Mouse (Mus musculus): ENCODE results near the gene Sptb.

Sptb gene

DNA sequence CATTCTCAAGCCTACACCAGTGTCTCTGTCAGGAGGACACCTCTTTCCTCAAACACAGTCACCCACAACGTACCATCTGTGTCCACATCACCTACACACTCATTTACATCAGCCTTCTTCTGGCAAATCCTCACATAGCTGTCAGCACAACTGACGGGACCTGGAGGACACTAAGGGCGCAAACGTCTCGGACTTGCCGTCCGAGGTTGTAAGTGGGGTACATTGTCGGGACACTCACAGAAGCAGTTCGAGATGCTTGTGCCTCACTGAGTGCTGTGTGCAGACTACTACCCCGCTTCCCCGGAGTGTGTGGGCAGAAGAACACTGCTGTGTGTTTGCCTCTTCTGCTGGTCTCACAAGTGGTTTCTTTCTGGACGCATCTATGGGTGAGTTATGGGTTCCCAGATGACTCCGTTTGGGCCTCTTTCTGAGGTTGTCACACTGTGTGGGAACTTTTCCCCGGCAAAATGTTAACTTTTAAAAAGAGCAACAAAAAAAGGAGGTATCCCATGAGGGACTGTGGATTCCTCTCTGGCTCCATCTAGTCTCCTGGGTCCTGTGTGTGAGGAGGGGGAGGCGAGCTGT is 164.5 kb downstream of the Sptb start:
- peak in 1 of 2 experiments; percentile 33 for DNase-seq (ENCODE audit: low spot score in 2 of 2)

DNA sequence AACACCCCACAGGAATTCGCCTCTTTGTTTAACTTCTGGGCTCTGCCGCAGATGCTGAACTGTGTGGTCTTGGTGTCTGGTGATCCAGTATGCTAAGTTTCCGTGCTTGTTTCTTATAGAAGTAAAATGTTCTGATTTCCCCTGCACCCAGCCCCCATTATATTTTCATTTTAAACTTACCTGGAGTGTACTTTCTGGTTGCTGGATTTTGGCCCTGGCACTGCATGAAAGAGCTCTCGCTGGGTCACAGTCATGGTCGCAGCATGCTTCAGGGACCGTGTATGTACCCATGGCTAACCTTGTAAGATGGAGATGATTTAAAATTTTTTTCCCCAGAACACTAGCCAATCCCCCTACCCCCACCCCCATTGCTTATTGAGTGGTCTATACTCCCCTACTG is 168.5 kb downstream of the Sptb start:
- DNase-seq (ENCODE audit: low spot score in 2 of 2): no peak

DNA sequence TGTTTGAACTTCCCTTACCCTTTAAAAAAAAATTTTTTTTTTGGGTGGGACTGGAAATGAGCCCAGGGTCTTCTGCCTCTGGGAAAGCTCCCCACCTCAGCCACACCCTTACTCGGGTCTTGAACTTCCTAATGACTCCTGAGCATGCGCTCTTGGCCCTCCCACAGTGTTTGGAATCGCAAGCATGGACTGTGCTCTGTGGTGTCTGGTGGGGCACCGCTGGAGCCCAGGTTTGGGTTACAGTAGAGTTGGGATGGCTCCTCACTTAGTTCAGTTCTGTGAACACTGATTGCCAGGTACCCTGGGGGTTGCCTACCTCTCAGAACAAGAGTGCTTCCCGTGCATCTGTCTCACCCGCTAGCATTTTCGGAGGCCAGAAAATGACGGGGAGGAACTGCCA is 168.9 kb downstream of the Sptb start:
- DNase-seq (ENCODE audit: low spot score in 2 of 2): no peak

DNA sequence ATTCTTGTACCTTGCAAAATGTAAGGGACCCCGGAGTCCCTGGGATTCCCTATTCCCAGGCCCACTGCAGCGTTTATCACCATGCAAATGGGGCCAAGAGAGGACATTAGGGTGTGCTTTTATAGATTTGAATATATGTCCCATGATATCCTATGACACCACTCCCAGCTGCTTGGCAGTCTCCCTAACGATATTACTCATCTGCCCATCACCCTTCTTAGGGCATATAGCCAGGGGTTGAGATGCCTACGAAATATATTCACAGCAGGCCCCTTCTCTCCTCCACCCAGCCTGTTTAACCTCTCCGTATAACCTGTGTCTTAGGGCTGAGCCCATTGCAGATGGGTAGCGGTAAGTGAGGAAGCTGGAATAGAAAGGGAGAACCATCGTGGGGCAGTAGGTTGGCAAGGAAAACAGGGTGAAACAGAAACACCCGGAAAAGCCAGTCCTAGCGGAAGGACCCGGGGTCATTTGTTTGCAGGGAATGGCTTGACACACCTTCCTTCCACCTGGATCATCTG is 169.6 kb downstream of the Sptb start:
- no peak for DNase-seq (ENCODE audit: low spot score in 2 of 2)

DNA sequence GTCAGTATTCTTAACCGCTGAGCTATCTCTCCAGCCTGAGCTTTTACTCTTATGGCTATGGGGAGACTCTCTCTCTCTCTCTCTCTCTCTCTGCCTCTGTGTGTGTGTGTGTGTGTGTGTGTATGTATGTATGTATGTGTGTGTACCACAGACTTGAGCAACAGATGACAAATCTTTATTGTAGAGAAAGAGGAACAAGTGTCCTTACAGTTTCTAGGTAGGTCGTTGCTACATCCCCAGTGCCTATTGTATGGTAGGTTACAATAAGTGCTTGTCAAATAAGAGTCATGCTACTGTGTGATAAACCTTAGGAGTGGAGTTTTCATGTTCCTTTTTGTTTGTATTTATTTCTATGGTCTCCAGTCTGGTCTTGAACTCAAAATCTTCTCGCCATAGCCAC is 170.2 kb downstream of the Sptb start:
- DNase-seq (ENCODE audit: low spot score in 2 of 2): no peak

DNA sequence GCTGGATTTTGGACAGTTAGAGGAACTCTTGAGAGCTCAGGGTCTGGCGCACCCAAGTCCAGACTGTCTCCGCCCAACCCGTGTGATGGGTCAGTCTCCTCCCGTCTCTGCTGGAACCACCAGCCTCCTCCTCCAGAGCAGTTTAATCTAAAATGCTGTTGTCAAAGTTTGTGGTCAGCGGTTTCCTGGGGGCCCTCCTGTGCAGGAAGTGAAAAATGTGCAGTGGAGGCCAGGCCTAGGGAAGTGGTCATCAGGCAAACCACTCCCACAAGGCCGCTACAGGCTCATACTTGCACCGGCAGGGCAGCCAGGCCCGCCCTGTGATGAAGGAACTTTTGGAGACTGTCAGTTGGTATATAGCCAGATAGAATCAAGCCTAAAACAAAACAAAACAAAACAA is 172.9 kb downstream of the Sptb start:
- no peak for DNase-seq (ENCODE audit: low spot score in 2 of 2)

DNA sequence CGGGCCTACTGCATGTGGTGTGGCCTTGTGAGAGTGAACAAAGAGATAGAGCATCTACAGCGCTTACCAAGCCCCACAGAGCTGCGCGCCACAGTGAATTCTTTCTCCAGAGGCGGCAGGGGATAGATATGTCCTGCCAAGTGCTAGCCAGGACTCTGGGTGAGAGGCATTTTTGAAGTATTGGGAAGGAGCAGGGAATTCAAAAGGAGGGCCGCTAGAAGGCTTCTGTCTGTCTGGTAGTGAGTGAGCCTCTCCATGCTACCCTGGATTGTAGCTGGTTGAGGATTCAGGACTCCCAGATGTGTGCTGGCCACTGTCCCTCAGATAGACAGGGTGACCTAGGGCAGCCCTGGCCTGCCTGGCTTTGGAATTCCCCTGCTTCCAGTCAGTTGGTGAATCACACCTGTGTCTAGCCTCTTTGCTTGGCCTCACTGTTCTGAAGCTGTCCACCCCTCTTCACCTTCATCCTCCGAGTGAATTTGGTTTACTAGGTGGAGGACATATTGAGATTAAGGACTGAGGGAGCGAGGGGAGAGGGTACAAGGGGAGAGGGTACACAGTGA is 173.7 kb downstream of the Sptb start:
- no peak for DNase-seq (ENCODE audit: low spot score in 2 of 2)

DNA sequence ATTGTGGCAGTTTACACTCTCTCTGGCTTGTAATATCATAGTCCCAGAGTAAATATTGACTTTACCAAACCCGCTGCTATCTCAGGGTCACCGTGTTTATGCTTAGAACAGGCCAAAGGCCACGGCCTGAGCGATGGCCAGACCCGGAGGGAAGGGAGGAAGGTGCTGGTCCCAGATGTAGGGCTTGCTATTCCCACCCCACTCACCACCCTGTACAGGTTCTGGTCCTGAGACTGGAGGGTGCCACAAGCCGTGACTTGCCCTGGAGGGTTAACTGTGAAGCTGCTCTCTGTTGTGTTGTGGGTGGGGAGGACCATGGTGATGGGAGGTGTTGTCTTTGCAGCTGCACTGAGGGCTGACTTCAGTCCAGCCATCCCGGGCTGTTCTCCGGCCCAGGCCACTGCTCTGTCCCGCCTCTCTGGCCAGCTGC is 174.9 kb downstream of the Sptb start:
- DNase-seq (ENCODE audit: low spot score in 2 of 2): peak in 1 of 2 experiments; percentile 33

DNA sequence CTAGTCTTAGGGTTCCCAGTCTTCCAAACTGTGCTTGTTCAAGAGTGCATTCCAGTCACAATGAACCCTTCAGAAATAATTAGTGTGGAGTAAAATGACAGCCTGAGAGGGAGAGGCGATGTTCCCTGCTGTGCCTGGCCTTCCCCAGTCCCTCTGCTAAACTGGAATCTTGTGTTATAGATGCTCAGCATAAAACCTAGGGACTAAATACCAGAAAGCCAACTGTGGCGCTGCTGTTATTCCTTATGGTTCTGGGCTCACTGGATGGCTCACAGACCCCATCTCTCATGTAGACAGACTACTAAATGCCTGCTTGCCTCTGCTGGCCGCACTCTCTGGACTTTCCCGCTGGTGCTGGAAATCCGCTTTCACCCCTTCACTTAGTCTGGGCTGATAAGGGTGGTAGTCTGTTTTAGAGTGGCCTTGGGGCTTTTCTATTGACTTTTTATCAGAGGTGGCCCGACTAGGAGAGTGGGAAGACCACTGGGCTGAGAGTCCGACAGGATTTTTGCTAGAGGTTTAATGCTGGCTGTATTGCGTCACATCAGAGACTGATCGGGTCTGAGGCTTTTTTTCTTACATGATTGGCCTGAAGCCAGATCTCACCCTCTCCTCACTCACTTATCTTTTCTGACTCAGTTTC is 175.6 kb downstream of the Sptb start:
- DNase-seq (ENCODE audit: low spot score in 2 of 2): no peak

DNA sequence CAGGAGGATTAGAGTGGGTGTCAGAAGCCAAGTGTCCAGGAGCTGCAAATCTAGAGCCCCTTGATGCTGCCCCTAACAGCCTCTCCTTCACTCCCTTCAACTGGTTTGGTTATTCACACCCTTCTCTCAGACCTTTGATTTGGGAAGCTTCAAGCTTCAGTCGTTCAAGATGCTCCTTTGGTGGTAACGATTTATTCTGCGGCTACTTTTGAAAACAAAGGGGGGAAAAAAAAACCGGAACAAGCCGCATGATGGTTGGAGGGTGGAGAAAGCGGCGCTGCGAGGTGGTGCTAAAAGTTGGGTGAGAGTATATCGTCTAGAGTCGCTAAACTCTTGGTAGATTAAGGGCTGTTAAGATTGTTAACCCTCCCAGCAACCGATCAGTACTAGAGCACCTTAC is 176.1 kb downstream of the Sptb start:
- no peak for DNase-seq (ENCODE audit: low spot score in 2 of 2)

DNA sequence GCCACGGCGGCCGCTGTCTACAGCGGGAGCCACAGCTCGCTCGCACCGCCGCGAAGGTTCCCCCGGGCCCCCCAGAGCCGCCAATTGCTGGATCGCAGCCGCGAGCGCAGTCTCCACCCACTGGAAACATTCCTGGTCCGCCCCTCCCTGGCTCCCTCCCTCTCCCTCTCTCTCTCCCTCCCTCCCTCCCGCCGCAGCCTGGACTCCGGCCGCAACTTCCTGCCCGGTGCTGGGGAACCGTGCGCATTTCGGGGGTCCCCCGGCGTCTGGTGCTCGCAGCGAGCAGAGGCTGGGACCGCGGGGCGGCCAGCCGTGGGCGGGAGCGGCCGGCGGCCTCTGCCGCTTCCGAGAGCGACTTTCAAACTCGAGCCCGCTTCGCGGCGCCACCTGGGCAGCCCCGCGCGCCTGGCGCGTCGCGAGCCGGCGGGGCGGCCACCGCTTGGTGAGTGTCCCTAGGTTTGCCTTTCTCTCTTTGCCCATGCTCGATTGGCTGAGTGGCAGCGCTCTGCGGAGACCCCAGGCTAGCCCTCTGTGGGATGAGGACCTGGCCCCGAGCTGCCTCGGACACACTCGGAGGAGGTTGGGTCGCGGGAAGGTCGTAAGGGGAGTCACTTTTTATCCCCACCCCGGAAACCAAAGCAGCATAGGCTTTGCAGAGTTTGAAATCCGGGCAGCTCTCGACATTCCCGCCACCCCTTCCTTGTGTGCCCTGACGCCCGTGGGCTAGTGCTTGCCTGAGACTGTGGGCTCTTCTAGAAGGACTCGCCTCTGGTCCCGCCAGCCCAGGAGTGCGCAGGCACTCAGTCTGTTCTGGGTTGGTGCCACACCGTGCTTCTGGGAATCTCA is 176.7 kb downstream of the Sptb start:
- DNase-seq (ENCODE audit: low spot score in 2 of 2): peak in 1 of 2 experiments; percentile 29

DNA sequence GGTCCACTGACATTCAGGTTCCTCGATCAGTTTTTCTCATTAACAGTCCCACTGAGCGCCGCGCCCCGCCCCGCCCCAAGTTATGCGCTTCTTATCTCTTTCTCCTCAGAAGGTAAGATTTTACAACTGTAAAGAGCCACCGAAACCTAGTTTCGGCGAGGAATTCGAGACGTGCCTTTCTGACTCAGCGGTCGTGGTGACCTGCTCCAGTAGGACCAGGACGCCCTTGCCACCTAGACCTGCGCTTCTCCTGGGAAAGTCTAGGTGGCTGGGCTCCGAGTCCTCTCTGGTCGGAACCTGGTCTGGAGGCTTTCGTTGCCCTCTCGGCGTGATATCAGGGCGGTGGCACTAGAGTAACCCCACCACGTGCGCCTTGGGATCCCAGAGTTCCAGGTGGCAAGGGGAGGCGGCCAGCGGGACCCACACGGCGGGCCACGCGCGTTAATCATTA is 177.4 kb downstream of the Sptb start:
- DNase-seq (ENCODE audit: low spot score in 2 of 2): no peak

DNA sequence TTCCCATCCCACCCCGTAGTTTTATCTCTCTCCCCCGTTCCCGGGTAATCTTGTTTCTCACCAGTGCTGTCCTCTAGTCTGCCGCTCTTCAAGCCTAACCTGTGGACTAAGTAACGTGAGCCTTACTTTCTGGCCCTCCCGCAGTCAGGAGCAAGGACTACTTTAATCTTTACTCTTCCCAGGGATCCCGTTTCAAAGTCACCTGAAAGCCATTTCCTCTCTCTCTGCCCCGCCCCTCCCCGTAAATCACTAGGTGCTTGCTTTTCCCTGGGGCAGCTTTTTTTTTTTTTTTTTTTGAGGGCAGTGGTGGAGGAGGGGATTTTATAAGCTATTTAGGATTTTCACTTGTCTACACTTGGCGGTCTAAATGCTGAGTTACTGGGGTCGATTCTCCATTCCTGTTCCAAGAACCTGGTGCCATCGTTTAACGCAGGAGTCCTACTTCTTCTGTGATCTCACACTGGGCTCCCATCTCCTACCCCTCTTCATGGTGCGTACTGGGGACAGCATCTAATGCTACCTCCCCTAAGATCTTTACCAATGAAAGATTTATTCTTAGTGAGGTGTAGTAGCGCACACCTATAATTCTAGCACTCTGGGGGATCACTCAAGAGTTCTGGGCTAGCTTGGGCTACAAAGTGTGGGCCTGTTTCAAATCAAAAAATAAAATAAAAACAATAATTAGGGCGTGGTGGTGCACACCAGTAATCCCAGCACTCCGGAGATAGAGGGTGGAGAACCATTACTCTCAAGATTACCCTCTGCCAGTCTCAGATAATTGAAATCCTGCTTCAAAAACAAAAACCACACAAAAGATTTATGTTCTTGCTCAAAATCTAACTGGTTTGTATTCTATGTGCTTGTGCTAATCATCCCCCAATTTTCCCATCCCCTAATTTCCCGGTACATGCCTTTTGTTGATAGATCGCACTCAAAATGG is 178.1 kb downstream of the Sptb start:
- DNase-seq (ENCODE audit: low spot score in 2 of 2): no peak

DNA sequence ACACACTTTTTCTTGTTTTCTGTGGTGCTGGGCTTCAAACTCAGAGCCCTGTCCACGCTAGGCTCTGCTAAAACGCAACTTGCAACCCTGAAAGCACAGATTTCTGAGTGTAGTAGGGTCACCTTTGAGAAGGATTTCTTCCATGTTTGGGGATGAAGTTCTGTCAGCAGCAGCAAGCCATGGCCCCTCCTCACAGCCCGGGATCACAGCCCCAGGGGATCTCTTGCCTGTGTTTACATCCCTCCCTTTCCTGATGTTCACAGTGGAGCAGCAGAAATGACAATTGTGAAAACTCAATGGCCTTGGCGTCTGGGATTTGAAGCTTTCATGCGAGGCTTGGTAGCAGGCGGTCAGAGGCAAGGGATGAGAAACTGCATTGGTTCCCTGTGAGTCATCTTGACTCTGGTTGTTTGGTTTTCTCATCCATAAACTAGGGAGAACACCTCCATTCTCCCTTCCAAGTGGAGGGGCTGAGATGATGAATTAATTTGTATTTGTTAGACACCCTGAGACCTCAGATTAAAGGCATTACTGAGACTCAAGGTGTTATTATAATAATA is 179.7 kb downstream of the Sptb start, which contains the start of gene Plekhg3:
Plekhg3 (plus strand) TSS at position 312 of the 560 bp plus-strand sequence.
- no peak for DNase-seq (ENCODE audit: low spot score in 2 of 2)

Measured in left cerebral cortex, adult 9 months (tissue).